Mouse (Mus musculus) midbrain, embryonic 15.5 days (tissue): ENCODE measurements around the gene Med12l. TPM values are rescaled to one million over a fixed set of nuclear protein-coding genes. Genes with fewer than 3 reads are reported as not detected.
A peak's percentile ranks its signal among the peaks of the same experiment; 100 is the strongest.

Source experiments
- ATAC-seq: fragments of 200-750 bp; cut with Nextera tagmentation; replicated peaks from 2 replicates; pipeline ENCODE4 v1.8.0; 2017; ENCODE audit warnings: moderate TSS enrichment
- H3K27ac ChIP-seq: fragments of 300-500 bp; sonication (generic); 2 replicates; pipeline ENCODE4 v1.5.1; 2015; ENCODE audit warnings: mild to moderate bottlenecking, inconsistent platforms
- H3K27me3 ChIP-seq: fragments of 300-500 bp; sonication (generic); replicated peaks from 2 replicates; pipeline ENCODE4 v1.6.1; 2015; ENCODE audit warnings: inconsistent platforms
- H3K36me3 ChIP-seq: fragments of 300-500 bp; sonication (generic); replicated peaks from 2 replicates; pipeline ENCODE4 v1.6.1; 2015; ENCODE audit warnings: inconsistent platforms
- H3K4me1 ChIP-seq: fragments of 300-500 bp; sonication (generic); 2 replicates; pipeline ENCODE4 v1.6.1; 2015; ENCODE audit warnings: inconsistent platforms
- H3K4me2 ChIP-seq: fragments of 300-500 bp; sonication (generic); 2 replicates; pipeline ENCODE4 v1.6.1; 2015; ENCODE audit warnings: inconsistent platforms, mild to moderate bottlenecking, moderate library complexity
- H3K4me3 ChIP-seq: fragments of 300-500 bp; sonication (generic); 2 replicates; pipeline ENCODE4 v1.5.1; 2015; ENCODE audit warnings: mild to moderate bottlenecking, inconsistent platforms
- H3K9ac ChIP-seq: fragments of 300-500 bp; sonication (generic); 2 replicates; pipeline ENCODE4 v1.6.1; 2015; ENCODE audit warnings: mild to moderate bottlenecking, inconsistent platforms
- H3K9me3 ChIP-seq: fragments of 300-500 bp; sonication (generic); 2 replicates; pipeline ENCODE4 v1.6.1; 2016; ENCODE audit warnings: inconsistent platforms
- WGBS: fragments of 180-500 bp; shearing (Covaris S2); methylation state at CpG from one replicate; pipeline ENCODE4 v1.1.7; 2015; ENCODE audit warnings: mixed read lengths; 5-methylcytosine and 5-hydroxymethylcytosine counted together
- polyA plus RNA-seq: library from polyadenylated mRNA; unstranded; fragments of >200 nt; fragmentation: Nextera tagmentation; extraction: Ambion mirVana; gene quantifications from 2 replicates; pipeline ENCODE4 v1.2.1, GENCODE M21; 2015

Med12l gene
- polyA plus RNA-seq, 1 experiment from 2014 or later: 4.5 TPM

DNA sequence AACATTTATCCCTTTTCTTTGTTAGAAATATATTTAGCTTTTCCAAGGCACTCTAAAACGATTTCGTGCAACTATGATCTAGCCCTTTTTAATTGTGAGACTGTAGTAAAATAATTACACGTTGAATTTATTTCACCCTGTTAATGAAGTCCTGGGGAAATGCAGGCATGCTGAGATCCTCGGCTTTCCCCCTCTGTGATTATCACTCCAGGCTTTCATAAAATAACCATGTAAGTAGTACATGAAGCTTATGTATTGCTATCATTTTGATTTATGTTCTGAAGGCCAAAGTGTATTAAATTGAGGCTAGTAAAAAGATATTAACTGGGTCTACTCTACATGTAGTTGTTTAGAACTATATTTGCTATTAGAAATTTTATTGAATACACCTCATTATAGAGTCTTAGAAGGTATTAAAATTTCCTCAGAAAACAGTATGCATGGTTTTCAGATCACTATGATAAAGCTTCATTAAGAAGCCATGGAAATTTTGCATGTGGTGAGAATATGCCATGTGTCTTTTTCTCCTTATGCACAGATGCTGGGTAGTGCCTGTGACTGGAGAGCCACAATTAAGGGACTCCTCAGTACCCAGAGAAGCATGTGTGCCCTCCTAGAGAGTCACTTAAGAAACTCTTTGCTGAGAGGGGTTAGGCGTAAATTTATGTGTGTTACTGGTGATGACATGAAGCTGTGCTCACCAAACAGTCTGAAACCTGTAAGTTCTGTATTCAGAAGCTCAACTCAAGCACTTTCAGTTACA is 288.0 kb downstream of the Med12l start:
- WGBS: 74% methylated on average over 5 of the region's 5 CpGs
- no peaks in the 10 kb centered on the region for H3K9me3 ChIP-seq
- 0 out of 2 replicates have a peak, but pooled peaks have one; percentile 66 for ATAC-seq
- no peak overlapping the region for H3K4me3 ChIP-seq
- H3K4me2 ChIP-seq: no peak overlapping the region
- H3K4me1 ChIP-seq: no peaks in the 10 kb centered on the region
- H3K9ac ChIP-seq: no peak overlapping the region
- H3K27me3 ChIP-seq: no peaks in the 10 kb centered on the region
- no peaks in the 10 kb centered on the region for H3K36me3 ChIP-seq
- no peak overlapping the region for H3K27ac ChIP-seq

- Histone ChIP-seq H3K36me3 (no peaks in the 10 kb centered on the region), H3K4me1 (no peaks in the 10 kb centered on the region), H3K27ac (no peak overlapping the region), H3K27me3 (no peaks in the 10 kb centered on the region), H3K4me3 (no peak overlapping the region), H3K9me3 (no peaks in the 10 kb centered on the region), H3K4me2 (no peak overlapping the region), H3K9ac (no peak overlapping the region)
- no peak for ATAC-seq
- WGBS: 93% methylated on average over 16 of the region's 16 CpGs
Observed at GRCm38 (mm10) chr3:59295699-59296562, 290.3 kb downstream of the Med12l start.

GRCm38 (mm10) chr3:59296563-59297130 is 291.0 kb downstream of the Med12l start:
- ATAC-seq: no peak
- Histone ChIP-seq H3K4me2 (no peak overlapping the region), H3K4me1 (no peaks in the 10 kb centered on the region), H3K27me3 (no peaks in the 10 kb centered on the region), H3K27ac (no peak overlapping the region), H3K36me3 (no peaks in the 10 kb centered on the region), H3K9ac (no peak overlapping the region), H3K9me3 (no peaks in the 10 kb centered on the region), H3K4me3 (no peak overlapping the region)
- whole genome bisulfite sequencing: 90% methylated on average over 5 of the region's 5 CpGs

GRCm38 (mm10) chr3:59297653-59298052 is 292.0 kb downstream of the Med12l start:
- no peaks in the 10 kb centered on the region for H3K4me1 ChIP-seq
- H3K36me3 ChIP-seq: no peaks in the 10 kb centered on the region
- no peaks in the 10 kb centered on the region for H3K9me3 ChIP-seq
- ATAC-seq: no peak
- H3K27me3 ChIP-seq: no peaks in the 10 kb centered on the region
- H3K9ac ChIP-seq: no peak overlapping the region
- H3K4me3 ChIP-seq: no peak overlapping the region
- WGBS: 84% methylated on average over 16 of the region's 16 CpGs
- H3K4me2 ChIP-seq: no peak overlapping the region
- no peak overlapping the region for H3K27ac ChIP-seq

DNA sequence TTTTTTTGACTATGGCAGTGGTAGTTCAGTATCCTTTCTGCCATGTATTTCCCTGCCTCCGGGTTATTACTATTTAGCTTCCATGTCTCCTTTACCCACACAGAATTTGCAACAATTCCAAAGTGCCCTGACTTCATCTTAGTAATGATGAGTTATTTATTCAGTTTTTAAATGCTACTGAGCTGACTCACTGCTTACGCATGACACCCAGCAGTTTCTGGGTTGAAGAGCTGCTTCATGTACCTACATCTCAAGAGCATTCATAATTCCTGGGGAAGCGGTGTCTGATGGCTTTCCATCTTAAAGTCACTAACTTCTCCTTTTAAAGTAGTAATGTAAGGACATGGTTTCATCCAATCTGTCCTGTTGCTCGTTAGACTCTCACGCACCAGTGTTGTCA is 299.3 kb downstream of the Med12l start:
- ATAC-seq: no peak
- no peak overlapping the region for H3K9ac ChIP-seq
- no peak overlapping the region for H3K4me2 ChIP-seq
- no peak overlapping the region for H3K4me3 ChIP-seq
- no peaks in the 10 kb centered on the region for H3K36me3 ChIP-seq
- H3K9me3 ChIP-seq: no peaks in the 10 kb centered on the region
- no peaks in the 10 kb centered on the region for H3K27me3 ChIP-seq
- WGBS: 96% methylated on average over 5 of the region's 5 CpGs
- no peak overlapping the region for H3K27ac ChIP-seq
- no peaks in the 10 kb centered on the region for H3K4me1 ChIP-seq

DNA sequence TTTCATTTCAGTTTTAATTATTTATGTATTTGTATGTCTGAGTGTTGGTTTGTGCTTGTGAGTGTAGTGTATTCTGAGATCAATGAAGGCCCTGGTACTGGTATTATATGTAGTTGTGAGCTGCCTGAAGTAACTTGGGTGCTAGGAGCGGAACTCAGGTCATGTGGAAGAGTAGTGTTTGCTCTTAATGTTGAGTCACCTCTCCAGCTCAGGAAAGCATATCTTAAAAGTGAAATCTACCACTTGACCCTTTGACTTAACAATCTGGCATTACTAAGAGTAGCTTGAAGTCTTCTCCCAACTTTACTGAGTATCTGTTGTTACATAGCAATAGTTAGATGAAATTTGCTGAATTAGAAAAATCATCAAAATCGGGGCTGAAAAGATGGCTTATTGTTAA is 299.9 kb downstream of the Med12l start:
- ATAC-seq: no peak
- Histone ChIP-seq H3K4me1 (no peaks in the 10 kb centered on the region), H3K4me3 (no peak overlapping the region), H3K27me3 (no peaks in the 10 kb centered on the region), H3K4me2 (no peak overlapping the region), H3K36me3 (no peaks in the 10 kb centered on the region), H3K9ac (no peak overlapping the region), H3K9me3 (no peaks in the 10 kb centered on the region), H3K27ac (no peak overlapping the region)
- WGBS: 92% methylated on average over 2 of the region's 2 CpGs

DNA sequence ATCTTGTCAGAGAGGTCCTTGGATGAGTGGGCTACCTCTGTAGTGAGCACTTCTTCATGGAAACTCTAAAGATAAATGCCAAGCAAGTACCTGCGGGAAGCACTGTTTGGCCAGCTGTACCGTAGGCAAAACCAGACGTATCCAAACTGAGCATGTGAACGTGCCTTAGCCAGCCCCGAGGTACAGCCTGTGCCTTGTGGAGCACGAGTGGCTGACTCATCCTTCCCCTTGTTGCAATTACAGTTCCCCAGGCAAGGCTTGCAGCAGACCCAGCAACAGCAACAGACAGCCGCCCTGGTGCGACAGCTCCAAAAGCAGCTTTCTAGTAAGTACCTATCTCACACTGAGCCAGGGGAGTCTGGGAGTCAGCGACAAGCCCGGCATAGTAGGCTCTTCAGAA is 307.0 kb downstream of the Med12l start:
- Histone ChIP-seq H3K4me2 (no peak overlapping the region), H3K4me1 (no peaks in the 10 kb centered on the region), H3K27ac (no peak overlapping the region), H3K9me3 (no peaks in the 10 kb centered on the region), H3K9ac (no peak overlapping the region), H3K4me3 (no peak overlapping the region), H3K36me3 (0 out of 2 replicates have a peak, but pooled peaks cover 1% of the 10 kb centered on the region), H3K27me3 (no peaks in the 10 kb centered on the region)
- no peak for ATAC-seq
- WGBS: 91% methylated on average over 10 of the region's 10 CpGs

DNA sequence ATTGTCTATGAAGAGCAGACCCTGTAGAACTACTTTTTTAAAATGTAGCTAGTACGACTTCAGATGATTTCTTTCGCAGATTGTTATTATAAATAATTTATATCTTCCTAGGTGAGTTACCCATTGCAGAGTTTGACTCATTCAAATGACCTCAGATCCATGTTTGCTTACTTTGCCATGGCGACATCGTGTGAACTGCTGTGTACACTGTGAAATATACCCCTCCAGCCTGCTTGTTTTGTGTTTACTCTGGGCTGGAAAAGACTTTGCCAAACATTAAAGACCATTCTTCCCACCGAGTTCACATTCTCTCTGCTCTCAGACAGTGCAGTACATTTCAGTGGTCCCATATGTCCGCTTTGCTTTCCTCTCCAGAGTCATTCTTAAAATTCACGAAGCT is 310.5 kb downstream of the Med12l start:
- Histone ChIP-seq H3K4me3 (no peak overlapping the region), H3K36me3 (0 out of 2 replicates have a peak, but pooled peaks cover 3% of the 10 kb centered on the region), H3K4me1 (no peaks in the 10 kb centered on the region), H3K9ac (no peak overlapping the region), H3K4me2 (no peak overlapping the region), H3K27me3 (no peaks in the 10 kb centered on the region), H3K27ac (no peak overlapping the region), H3K9me3 (no peaks in the 10 kb centered on the region)
- ATAC-seq: no peak
- WGBS: 73% methylated on average over 7 of the region's 7 CpGs

- Histone ChIP-seq H3K27me3 (no peaks in the 10 kb centered on the region), H3K9me3 (no peaks in the 10 kb centered on the region), H3K27ac (no peak overlapping the region), H3K4me3 (no peak overlapping the region), H3K4me1 (no peaks in the 10 kb centered on the region), H3K9ac (no peak overlapping the region), H3K4me2 (no peak overlapping the region), H3K36me3 (0 out of 2 replicates have a peak, but pooled peaks cover 3% of the 10 kb centered on the region)
- 45% methylated on average over 7 of the region's 7 CpGs for WGBS
- peak; percentile 48 for ATAC-seq
Observed at GRCm38 (mm10) chr3:59321278-59321876, 315.8 kb downstream of the Med12l start.

GRCm38 (mm10) chr3:59328526-59328925 is 322.9 kb downstream of the Med12l start:
- H3K27ac ChIP-seq: no peak overlapping the region
- H3K4me1 ChIP-seq: no peaks in the 10 kb centered on the region
- no peaks in the 10 kb centered on the region for H3K9me3 ChIP-seq
- no peak overlapping the region for H3K4me2 ChIP-seq
- no peaks in the 10 kb centered on the region for H3K36me3 ChIP-seq
- 91% methylated on average over 2 of the region's 2 CpGs for WGBS
- no peaks in the 10 kb centered on the region for H3K27me3 ChIP-seq
- no peak overlapping the region for H3K9ac ChIP-seq
- no peak for ATAC-seq
- no peak overlapping the region for H3K4me3 ChIP-seq

- 77% methylated on average over 11 of the region's 11 CpGs for WGBS
Observed at GRCm38 (mm10) chr3:59341647-59342427, 336.2 kb downstream of the Med12l start.

More at GRCm38 (mm10) chr3:59341647-59342427, 336.2 kb downstream of the Med12l start:
- no peaks in the 10 kb centered on the region for H3K36me3 ChIP-seq
- no peak overlapping the region for H3K9ac ChIP-seq
- no peaks in the 10 kb centered on the region for H3K27me3 ChIP-seq
- H3K4me1 ChIP-seq: peaks cover 9% of the 10 kb centered on the region
- no peak overlapping the region for H3K4me2 ChIP-seq
- no peaks in the 10 kb centered on the region for H3K9me3 ChIP-seq
- H3K4me3 ChIP-seq: no peak overlapping the region
- H3K27ac ChIP-seq: no peak overlapping the region
- no peak for ATAC-seq
